Mouse (Mus musculus): Measurements from ENCODE around the gene Dennd6a. TPM values are rescaled to one million over a fixed set of nuclear protein-coding genes. Genes with fewer than 3 reads are reported as not detected.

The Dennd6a gene
- total RNA-seq, 2 experiments from 2014 or later: 27.5 to 33.1 TPM

DNA sequence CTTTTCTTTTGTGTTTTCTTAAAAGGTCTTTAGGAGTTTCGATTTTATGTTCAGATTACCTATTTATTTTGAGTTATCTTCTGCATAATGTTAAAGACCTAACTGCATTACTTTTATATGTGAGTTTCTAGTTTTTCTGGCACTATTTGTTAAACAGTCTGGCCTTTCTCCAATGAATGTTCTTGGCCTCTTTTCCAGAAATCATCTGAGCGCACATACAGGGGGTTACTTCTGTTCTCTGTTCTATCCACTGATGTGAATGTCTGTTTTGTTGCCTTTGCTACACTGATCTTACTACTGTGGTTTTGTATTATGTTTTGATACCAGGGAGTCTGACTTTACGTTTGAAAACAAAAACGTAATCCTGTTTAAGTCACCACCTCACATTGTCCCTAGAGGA lies 3.8 kb upstream of the Dennd6a start:
- no peak for DNase-seq (ENCODE audit: low spot score in 2 of 2)

- DNase-seq (ENCODE audit: low spot score in 2 of 2): no peak
These were observed 1.5 kb upstream of the Dennd6a start for GRCm38 (mm10) chr14:26571951-26572675.

DNA sequence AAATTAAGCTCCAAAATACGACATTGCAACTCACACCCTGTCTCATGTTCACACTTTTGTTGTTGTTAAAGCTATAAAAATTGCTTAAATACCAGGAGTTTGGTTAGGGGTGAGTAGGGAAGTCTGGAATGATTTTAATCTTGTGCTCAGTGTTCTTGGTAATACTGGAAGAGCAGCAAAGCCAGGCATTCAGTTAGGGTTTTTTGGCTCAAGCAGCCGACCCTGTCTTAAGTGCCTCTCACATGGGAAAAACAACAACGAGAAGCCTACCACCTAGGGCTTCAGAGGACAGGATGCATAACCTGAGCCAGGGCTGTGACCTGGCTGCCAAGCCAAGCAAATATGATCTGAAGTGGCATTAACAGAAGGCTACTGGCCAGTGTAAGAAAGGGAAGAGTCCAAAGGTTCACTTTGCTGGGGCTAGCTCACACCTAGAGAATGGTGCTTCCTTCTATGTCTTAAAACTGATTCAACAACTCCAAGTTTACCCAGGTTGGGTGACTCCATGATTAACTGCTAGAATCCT lies 2.7 kb downstream of the Dennd6a start:
- no peak for DNase-seq (ENCODE audit: low spot score in 2 of 2)

DNA sequence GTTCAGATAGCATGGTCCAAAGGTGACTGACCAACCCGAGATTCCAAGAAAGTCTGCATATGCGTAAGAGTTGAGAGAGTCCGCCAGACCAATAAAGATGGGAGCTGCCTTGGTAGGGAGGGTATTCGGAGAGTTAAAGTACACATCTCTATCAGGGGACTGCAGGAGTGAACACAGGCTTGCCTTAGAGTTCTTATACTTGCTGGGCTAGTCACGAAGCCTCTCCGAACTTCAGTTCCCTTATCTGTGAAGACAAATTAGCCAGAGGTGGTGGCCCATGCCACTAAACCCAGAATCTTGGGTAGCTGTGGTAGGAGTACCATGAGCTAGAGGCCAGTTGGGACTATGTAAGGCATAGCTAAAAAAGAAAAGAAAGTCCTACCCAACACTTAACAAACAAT lies 5.1 kb downstream of the Dennd6a start:
- no peak for DNase-seq (ENCODE audit: low spot score in 2 of 2)

DNA sequence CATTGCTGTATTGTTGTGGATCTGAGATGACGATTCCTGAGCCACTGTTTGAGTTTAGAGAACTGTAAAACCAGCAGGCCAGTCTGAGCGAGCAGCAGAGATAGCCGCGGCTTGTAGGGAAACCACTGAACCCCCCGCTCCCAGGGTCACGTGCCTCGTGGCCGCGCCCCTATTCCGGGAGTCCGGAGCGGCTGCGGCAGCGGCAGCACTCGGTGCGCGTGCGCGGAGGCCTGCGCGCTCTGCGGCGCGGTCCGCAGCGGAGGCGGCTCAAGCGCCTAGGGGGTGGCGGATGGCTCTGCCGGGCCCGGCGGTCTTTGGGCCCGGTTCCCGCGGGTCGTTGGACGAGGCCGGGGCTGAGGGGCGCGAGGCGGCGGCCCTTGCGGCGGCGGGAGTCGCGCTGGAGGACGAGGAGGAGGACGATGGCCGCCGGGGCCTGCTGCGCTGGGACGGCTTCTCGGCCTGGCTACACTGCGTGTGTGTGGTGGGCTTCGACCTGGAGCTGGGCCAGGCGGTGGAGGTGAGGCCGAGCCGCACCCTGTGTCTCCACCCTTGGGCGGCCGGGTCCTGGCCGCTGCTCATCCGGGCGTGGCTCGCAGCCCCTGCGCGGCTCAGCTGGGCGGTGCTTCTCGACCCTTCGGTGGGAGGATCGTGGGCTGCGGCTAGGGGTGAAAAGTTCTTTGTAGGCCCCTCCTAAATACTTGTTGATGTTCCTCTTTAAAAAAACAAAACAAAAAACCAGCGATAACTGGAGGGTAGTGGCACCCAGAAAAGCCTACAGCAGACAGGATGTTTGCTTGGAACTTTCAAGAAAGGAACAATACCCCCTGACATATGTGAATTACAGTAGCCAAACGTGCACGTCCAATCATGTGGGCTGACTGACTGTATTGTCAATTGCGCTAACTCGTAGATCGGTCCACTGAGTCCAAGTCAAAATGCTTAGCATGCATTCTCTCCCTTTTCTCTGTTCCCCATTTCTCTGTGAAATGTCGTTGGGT lies 6.0 kb downstream of the Dennd6a start:
- peak; percentile 84 to 87 for DNase-seq (ENCODE audit: low spot score in 2 of 2)

DNA sequence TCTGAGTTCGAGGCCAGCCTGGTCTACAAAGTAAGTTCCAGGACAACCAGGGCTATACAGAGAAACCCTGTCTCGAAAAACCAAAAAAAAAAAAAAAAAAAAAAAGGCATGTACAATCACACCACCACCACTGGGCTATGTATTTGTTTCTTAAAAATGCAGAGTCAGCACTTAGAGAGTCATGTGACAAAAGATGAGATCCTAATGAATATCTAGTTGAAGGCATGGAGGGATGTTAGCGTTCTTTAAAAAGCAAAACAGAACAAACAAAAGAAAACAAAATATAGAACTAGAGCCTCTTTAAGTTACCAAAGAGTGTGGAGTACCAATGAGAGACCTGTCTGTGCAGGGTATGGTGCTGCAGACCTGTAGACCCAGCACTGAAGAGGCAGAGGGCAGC lies 10.0 kb downstream of the Dennd6a start:
- DNase-seq (ENCODE audit: low spot score in 2 of 2): no peak

DNA sequence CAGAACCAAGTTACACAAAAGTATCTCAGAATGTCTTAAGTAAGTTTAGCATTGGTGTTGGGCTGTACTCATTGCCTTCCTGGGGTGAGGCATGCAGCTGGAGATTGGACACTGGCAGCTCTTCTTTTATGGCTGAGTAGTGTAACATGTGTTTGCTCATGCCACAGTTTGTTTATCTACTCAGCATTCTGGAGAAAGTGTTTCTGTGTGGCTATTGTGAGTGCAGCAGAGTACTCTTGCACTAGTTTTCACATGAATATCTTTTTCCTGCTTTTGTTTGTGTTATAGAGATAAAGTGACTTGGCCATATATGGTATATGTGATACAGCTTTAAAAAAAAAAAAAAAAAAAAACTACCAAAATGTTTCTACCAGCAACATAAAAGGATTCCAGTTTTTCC lies 13.5 kb downstream of the Dennd6a start:
- no peak for DNase-seq (ENCODE audit: low spot score in 2 of 2)

DNA sequence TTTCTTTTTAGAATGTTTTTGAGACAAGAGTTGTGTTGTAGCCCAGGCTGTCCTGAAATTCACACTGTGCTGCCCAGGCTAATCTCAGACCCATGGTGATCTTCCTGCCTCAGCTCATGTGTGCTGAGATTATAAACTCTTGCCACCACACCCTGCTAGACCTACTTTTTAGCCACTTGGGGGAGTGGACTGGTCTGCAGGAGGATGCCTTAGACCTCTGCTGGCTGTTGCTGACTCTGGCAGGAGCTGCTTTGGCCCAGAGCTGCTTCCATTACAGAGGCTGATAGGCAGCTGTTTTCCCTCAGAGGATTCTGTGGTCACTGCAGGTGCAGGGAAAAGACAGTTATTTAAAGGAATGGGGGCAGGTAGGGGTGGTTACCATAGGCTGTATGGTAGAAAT lies 17.7 kb downstream of the Dennd6a start:
- no peak for DNase-seq (ENCODE audit: low spot score in 2 of 2)

DNA sequence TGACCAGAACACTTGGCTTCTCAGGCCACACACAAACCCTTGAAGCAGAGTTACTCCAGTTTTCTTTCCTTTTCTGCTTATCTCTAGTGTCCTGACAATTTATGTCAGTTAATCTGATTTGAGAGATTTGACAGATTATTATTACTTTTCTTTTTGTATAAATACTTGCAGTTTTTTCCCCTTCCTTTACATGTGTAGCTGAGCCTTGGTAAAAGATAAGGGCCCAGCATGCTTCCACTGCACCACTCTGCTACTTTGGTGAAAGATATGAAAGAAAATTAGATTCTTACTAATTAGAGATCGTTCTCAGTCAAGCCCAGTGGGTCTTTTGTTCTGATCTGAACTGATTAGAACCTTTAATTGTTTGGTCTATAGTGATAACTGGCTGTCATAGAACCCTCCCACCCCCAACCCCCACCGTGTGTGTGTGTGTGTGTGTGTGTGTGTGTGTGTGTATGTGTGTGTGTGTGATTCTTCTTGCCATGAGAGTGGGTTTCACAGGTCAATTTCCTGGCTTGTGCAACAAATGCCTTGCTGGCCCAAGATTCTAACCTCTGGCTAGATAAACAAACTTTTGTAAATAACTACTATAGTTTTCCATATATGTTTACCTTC lies 19.7 kb downstream of the Dennd6a start:
- DNase-seq (ENCODE audit: low spot score in 2 of 2): no peak

DNA sequence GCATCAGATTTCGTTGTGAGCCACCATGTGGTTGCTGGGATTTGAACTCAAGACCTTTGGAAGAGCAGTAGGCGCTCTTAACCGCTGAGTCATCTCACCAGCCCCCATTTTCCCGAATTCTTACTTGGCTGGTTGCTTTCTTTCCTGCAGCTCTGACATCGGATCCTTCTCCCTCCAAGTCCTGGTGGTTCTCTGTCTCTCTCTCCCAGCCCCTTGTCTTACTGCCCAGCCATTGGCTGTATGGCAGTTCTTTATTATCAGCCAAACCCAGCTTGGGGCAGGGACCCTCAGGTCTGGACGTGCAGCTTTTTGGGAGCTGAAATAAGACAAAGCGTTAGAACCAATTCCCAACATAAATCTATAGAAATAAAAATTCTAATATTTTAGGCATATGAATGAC lies 21.5 kb downstream of the Dennd6a start:
- no peak for DNase-seq (ENCODE audit: low spot score in 2 of 2)

GRCm38 (mm10) chr14:26595695-26596365 lies 22.2 kb downstream of the Dennd6a start:
- no peak for DNase-seq (ENCODE audit: low spot score in 2 of 2)

DNA sequence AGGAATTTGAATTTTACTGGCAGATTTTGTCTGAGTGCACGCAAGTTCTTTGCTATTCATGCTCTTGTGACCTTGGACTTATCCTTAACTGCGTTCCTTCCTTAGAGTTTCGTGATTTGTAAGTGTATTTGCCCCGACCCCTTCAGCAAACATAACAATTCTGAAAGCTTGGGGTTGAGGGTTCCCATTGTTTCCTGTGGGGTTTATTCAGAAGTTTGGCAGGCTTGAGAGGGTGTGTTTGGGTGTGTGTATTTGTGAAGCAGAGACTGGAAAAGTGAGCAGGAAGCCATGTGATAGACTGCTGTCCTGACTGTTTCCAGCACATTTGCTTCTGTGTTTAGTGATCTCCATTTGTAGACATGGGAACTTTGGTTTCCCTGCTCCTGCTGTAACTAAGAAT lies 31.7 kb downstream of the Dennd6a start:
- no peak for DNase-seq (ENCODE audit: low spot score in 2 of 2)

- no peak for DNase-seq (ENCODE audit: low spot score in 2 of 2)
These were observed 36.0 kb downstream of the Dennd6a start for GRCm38 (mm10) chr14:26609674-26610073.

- DNase-seq (ENCODE audit: low spot score in 2 of 2): no peak
These were observed 37.0 kb downstream of the Dennd6a start for GRCm38 (mm10) chr14:26610689-26611088.

DNA sequence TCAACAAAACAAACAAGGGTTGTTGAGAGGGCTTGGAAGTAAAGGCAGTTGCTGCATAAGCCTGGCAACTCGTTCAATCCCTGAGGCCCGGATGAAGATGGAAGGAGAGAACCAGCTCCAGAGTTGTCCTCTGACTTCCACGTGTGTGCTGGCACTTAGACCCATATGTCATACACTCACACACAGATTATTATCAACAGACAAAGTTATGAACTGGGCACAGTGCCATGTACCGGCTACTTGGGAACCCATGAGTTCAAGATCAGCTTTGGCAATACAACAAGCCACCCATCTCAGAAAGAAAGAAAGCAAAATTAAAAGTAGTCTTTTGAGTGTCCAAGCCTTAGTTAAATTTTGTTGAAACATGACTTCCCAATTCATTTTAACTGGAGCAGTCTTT lies 51.6 kb downstream of the Dennd6a start:
- no peak for DNase-seq (ENCODE audit: low spot score in 2 of 2)

- DNase-seq (ENCODE audit: low spot score in 2 of 2): no peak
These were observed 53.0 kb downstream of the Dennd6a start for GRCm38 (mm10) chr14:26626605-26627140.

DNA sequence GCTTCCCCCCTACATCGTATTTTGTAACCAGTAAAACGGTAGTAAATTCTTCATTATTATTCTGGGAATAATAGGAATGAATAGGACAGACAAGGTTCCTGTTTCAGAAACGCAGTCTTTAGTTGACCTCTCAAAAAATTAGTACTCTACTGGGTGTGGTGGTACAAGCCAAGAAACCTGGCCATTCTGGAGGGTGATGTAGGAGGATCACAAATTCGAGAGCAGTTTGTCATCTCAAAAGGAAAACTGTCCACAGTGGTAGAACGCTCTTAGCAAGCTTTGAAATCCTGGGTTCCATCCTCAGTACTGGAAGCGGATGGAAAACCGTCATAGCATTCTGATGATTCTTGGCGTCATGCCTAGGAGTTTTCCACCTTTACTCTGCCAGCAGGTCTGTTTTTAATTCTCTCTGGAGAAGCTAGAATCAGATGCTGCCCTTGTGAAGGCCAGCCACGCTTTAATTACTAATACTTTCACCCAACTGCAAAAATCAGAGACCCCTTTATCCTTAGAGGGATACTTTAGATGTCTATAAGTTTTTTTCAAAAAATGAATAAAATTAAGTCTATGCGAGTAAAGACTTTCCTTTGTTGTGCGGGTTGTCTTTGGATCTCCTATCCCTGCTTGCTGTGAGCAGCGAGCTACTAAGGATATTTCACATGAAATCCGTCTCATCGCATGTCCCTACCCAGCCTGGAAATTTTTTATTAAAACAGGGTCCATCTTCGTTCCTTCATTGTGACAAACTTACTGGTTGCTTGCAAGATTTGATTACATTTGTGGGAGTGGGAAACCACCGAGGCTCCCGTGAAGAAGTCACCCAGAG lies 63.6 kb downstream of the Dennd6a start:
- peak in 1 of 2 experiments; percentile 23 for DNase-seq (ENCODE audit: low spot score in 2 of 2)

GRCm38 (mm10) chr14:26637851-26638707 lies 64.4 kb downstream of the Dennd6a start, which contains the start of gene Arf4:
TSS of gene Arf4 (plus strand) at chr14:26638074.
- DNase-seq (ENCODE audit: low spot score in 2 of 2): peak; percentile 95 to 96

GRCm38 (mm10) chr14:26638708-26639084 lies 65.0 kb downstream of the Dennd6a start:
- DNase-seq (ENCODE audit: low spot score in 2 of 2): peak; percentile 52 to 60
